Comparison of ENCODE assay signal across 8 mouse cellular contexts in genomic region chr9:67435333-67436154, GRCm38 (mm10).
DNase-seq lines count a peak whose midpoint lies in the region; ATAC-seq lines count a peak whose summit lies in the region.

No protein-coding gene starts in this region.

- H3K27ac ChIP-seq in hindbrain, embryonic 15.5 days (replicated peaks), result peak overlapping the region; percentile 66
- H3K27ac ChIP-seq in midbrain, embryonic 14.5 days (replicated peaks; ENCODE audit: low read depth, low read length), result peak overlapping the region; percentile 56

- H3K4me2 ChIP-seq in hindbrain, embryonic 15.5 days, result no peak overlapping the region
- H3K4me2 ChIP-seq in midbrain, embryonic 14.5 days (ENCODE audit: low read length), result peak overlapping the region; percentile 1; the same call in 1 of the 2 replicates

- H3K9me3 ChIP-seq in hindbrain, embryonic 15.5 days, result no peaks in the 10 kb centered on the region
- H3K9me3 ChIP-seq in midbrain, embryonic 14.5 days (ENCODE audit: control insufficient read depth, low read length), result no peaks in the 10 kb centered on the region

- 27% methylated on average over 10 of the region's 10 CpGs for WGBS in hindbrain, embryonic 15.5 days
- 24% methylated on average over 10 of the region's 10 CpGs for WGBS in midbrain, embryonic 14.5 days

- H3K4me1 ChIP-seq in hindbrain, embryonic 15.5 days (replicated peaks), result peaks cover 25% of the 10 kb centered on the region
- 0 out of 2 replicates have a peak, but pooled peaks cover 14% of the 10 kb centered on the region for H3K4me1 ChIP-seq in midbrain, embryonic 14.5 days (ENCODE audit: control insufficient read depth, insufficient read depth, low read length)

- no peak for ATAC-seq in cerebellum, adult (ENCODE audit: insufficient number of reproducible peaks, low FRiP score, low TSS enrichment)
- ATAC-seq in hindbrain, embryonic 15.5 days (ENCODE audit: low FRiP score, low read depth), result peak; percentile 63; the same call in 1 of the 2 replicates
- ATAC-seq in midbrain, embryonic 14.5 days (ENCODE audit: low FRiP score, low TSS enrichment), result no peak

- no peaks in the 10 kb centered on the region for H3K27me3 ChIP-seq in hindbrain, embryonic 15.5 days
- H3K27me3 ChIP-seq in midbrain, embryonic 14.5 days (ENCODE audit: control insufficient read depth, insufficient read depth, low read length), result no peaks in the 10 kb centered on the region

- H3K4me3 ChIP-seq in hindbrain, embryonic 15.5 days, result no peak overlapping the region
- no peak overlapping the region for H3K4me3 ChIP-seq in midbrain, embryonic 14.5 days (replicated peaks; ENCODE audit: low read depth, low read length)

- no peaks in the 10 kb centered on the region for H3K36me3 ChIP-seq in hindbrain, embryonic 15.5 days
- H3K36me3 ChIP-seq in midbrain, embryonic 14.5 days (ENCODE audit: control insufficient read depth, insufficient read depth, low read length), result no peaks in the 10 kb centered on the region

- DNase-seq in cerebellum, postnatal 10 days, result peak; percentile 60 to 75
- DNase-seq in urinary bladder, postnatal 14 days (ENCODE audit: low spot score), result peak; percentile 27
- no peak for DNase-seq in urinary bladder, postnatal 10 days (ENCODE audit: low spot score)
- peak; percentile 53 for DNase-seq in midbrain, embryonic 14.5 days
- no peak for DNase-seq in spleen, postnatal 36 days (ENCODE audit: low spot score in 2 of 2)
- DNase-seq in cerebellum, adult 11-12 months, result no peak

- H3K9ac ChIP-seq in hindbrain, embryonic 15.5 days, result no peak overlapping the region
- H3K9ac ChIP-seq in midbrain, embryonic 14.5 days (replicated peaks; ENCODE audit: low read length), result no peak overlapping the region

Comparison
In these comparisons a context has a peak if more than half of its experiments do, and no peak if none do; other contexts are left out.
1. DNase-seq: peak in cerebellum, postnatal 10 days (2 of 2), urinary bladder, postnatal 14 days (single experiment) and midbrain, embryonic 14.5 days (single experiment); none in urinary bladder, postnatal 10 days (single experiment), spleen, postnatal 36 days (0 of 2) and cerebellum, adult 11-12 months (single experiment).